Mouse (Mus musculus): ENCODE data around the gene Gpr156. TPM values are rescaled to one million over a fixed set of nuclear protein-coding genes. Genes with fewer than 3 reads are reported as not detected.
A peak's percentile ranks its signal among the peaks of the same experiment; 100 is the strongest.

The Gpr156 gene
- polyA plus RNA-seq, 1 experiment = 0.03 TPM

DNA sequence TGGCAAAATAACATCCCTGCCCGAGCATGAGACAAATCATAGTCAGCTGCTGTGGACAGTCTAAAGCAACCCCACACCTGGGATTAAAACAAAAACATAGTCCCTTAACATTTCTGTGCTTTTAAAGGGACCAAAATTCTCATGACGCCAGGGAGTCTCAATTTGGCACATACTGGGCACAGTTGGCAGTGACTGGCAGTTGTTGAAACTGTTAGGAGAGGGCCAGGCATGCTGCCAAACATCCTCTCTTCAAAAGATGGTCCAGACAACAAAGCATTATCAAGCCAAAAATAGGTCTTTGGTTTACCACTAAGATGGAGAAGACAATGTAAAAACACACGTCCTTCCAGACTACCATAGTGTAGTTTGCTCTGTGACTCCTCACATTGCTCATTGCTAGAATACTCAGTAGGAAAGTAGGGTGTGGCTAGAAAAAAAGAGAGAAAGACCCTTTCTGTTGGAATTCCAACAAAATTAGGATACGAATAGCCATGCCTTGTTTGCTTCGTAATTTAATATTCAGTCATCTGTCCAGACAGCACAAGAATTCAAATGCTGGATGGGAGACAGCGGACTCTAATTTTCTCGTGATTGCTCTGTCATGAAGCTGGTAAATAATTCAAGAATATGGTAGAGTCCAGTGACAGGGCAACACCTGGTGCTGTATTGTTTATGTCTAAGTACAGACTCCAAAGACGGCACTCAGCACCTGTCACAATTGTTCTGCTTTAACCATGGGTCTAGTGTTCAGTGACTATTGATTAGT is 28.9 kb downstream of the Gpr156 start:
- no peak overlapping the region for H3K4me3 ChIP-seq (ENCODE audit: low read depth, low read length)
- H3K4me1 ChIP-seq (ENCODE audit: control insufficient read depth, insufficient read depth, insufficient read length, low read length) = no peaks in the 10 kb centered on the region
- no peaks in the 10 kb centered on the region for H3K36me3 ChIP-seq (ENCODE audit: control insufficient read depth, insufficient read depth, low read length)
- H3K27me3 ChIP-seq (ENCODE audit: control insufficient read depth, insufficient read depth, low read length) = no peaks in the 10 kb centered on the region
- TF ChIP-seq CTCF (IDR thresholded peaks at IDR 0.05; ENCODE audit: extremely low read depth, insufficient read length, insufficient replicate concordance, low read depth, low read length) = no peak
- H3K27ac ChIP-seq (ENCODE audit: insufficient read depth, low read depth, low read length) = no peak overlapping the region
- 76% methylated on average over 8 of the region's 8 CpGs for WGBS

- Histone ChIP-seq H3K4me1 (ENCODE audit: control insufficient read depth, insufficient read depth, insufficient read length, low read length) (no peaks in the 10 kb centered on the region), H3K4me3 (ENCODE audit: low read depth, low read length) (no peak overlapping the region), H3K27me3 (ENCODE audit: control insufficient read depth, insufficient read depth, low read length) (no peaks in the 10 kb centered on the region), H3K27ac (ENCODE audit: insufficient read depth, low read depth, low read length) (no peak overlapping the region), H3K36me3 (ENCODE audit: control insufficient read depth, insufficient read depth, low read length) (no peaks in the 10 kb centered on the region)
- peak; percentile 89; the same call in 1 of the 2 replicates for TF ChIP-seq CTCF (IDR thresholded peaks at IDR 0.05; ENCODE audit: extremely low read depth, insufficient read length, insufficient replicate concordance, low read depth, low read length)
- TF ChIP-seq POLR2A (IDR thresholded peaks at IDR 0.05; ENCODE audit: low read depth, low read length) = no peak
- WGBS = 28% methylated on average over 5 of the region's 5 CpGs
Observed at GRCm38 (mm10) chr16:37947160-37947559, 30.9 kb downstream of the Gpr156 start.

- H3K27me3 ChIP-seq (ENCODE audit: control insufficient read depth, insufficient read depth, low read length) = no peaks in the 10 kb centered on the region
- H3K4me3 ChIP-seq (ENCODE audit: low read depth, low read length) = no peak overlapping the region
- no peak for TF ChIP-seq CTCF (IDR thresholded peaks at IDR 0.05; ENCODE audit: extremely low read depth, insufficient read length, insufficient replicate concordance, low read depth, low read length)
- TF ChIP-seq POLR2A (IDR thresholded peaks at IDR 0.05; ENCODE audit: low read depth, low read length) = no peak
- H3K27ac ChIP-seq (ENCODE audit: insufficient read depth, low read depth, low read length) = no peak overlapping the region
- H3K4me1 ChIP-seq (ENCODE audit: control insufficient read depth, insufficient read depth, insufficient read length, low read length) = no peaks in the 10 kb centered on the region
- 80% methylated on average over 4 of the region's 4 CpGs for WGBS
- no peaks in the 10 kb centered on the region for H3K36me3 ChIP-seq (ENCODE audit: control insufficient read depth, insufficient read depth, low read length)
Observed at GRCm38 (mm10) chr16:37948365-37948764, 32.1 kb downstream of the Gpr156 start.

- no peak overlapping the region for H3K27ac ChIP-seq (ENCODE audit: insufficient read depth, low read depth, low read length)
- TF ChIP-seq POLR2A (IDR thresholded peaks at IDR 0.05; ENCODE audit: low read depth, low read length) = no peak
- no peak for TF ChIP-seq CTCF (IDR thresholded peaks at IDR 0.05; ENCODE audit: extremely low read depth, insufficient read length, insufficient replicate concordance, low read depth, low read length)
- H3K27me3 ChIP-seq (ENCODE audit: control insufficient read depth, insufficient read depth, low read length) = no peaks in the 10 kb centered on the region
- no peak overlapping the region for H3K4me3 ChIP-seq (ENCODE audit: low read depth, low read length)
- no peaks in the 10 kb centered on the region for H3K36me3 ChIP-seq (ENCODE audit: control insufficient read depth, insufficient read depth, low read length)
- peaks cover 7% of the 10 kb centered on the region; the same call in 1 of the 2 replicates for H3K4me1 ChIP-seq (ENCODE audit: control insufficient read depth, insufficient read depth, insufficient read length, low read length)
Observed at GRCm38 (mm10) chr16:37951171-37951570, 34.9 kb downstream of the Gpr156 start.

DNA sequence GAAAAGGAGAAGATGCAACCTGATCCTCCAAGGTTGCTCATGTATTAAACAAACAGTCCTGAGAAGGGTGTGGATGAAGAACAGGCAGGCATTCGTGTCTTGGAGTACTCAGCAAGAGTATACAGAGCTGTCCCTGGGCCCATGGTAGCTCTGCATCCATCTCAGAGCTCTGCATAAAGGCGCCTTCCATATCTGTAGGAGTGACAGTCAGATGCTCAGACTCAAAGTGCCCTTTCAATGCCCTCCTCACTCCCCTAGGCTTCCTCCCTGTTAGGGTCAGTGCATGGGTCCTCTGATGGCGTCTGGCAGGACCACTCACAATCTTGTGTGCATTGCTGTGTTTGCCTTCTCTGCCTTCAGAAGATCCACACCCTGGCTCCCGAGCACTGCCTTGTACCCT is 36.9 kb downstream of the Gpr156 start:
- TF ChIP-seq CTCF (IDR thresholded peaks at IDR 0.05; ENCODE audit: extremely low read depth, insufficient read length, insufficient replicate concordance, low read depth, low read length) (no peak), POLR2A (IDR thresholded peaks at IDR 0.05; ENCODE audit: low read depth, low read length) (no peak)
- no peak overlapping the region for H3K4me3 ChIP-seq (ENCODE audit: low read depth, low read length)
- 80% methylated on average over 4 of the region's 4 CpGs for WGBS
- H3K4me1 ChIP-seq (ENCODE audit: control insufficient read depth, insufficient read depth, insufficient read length, low read length) = peaks cover 10% of the 10 kb centered on the region; the same call in 1 of the 2 replicates
- H3K36me3 ChIP-seq (ENCODE audit: control insufficient read depth, insufficient read depth, low read length) = no peaks in the 10 kb centered on the region
- H3K27ac ChIP-seq (ENCODE audit: insufficient read depth, low read depth, low read length) = no peak overlapping the region
- no peaks in the 10 kb centered on the region for H3K27me3 ChIP-seq (ENCODE audit: control insufficient read depth, insufficient read depth, low read length)

DNA sequence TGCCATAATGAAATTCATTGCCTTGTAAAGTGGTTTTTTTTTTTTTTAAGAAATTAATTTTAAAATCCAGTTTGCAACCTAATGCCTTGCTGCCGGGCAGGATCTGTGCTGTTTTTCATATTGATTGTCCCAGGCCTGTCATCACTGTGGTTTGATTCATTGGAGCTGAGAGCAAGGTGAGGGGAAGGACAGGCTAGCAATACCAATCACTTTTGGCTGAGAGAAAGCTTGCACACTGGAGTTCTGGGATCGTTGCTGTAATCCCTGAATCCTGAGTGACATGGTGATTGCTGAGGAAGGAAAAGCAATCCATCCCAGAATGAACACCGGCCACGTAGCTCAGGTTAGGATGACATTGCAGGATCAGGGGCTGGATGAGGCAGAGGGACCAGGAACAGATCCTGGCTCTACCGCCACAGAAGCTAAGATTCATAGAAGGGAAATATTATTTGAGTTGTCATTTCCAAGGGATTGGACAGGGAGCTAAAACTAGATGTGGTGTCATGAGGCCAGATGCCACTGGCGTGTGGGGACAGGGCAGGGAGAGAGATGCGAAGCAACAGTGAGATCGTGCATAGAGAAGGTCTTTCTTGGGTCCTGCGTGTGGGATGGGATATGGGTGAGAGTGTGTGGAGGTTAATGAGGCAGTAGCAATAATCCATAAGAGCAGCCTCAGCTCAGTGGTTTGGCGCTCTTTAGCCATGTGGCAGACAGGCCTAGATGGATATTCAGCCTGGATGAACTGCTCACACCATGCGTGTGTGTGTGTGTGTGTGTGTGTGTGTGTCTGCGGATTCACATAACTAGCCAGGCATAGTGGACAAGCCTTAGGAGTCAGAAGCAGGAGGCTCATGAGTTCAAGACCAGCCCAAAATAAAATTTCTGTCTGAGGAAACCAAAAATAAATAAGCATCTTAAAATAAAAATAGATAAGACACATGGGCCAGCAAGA is 38.0 kb downstream of the Gpr156 start:
- H3K27ac ChIP-seq (ENCODE audit: insufficient read depth, low read depth, low read length) = no peak overlapping the region
- no peaks in the 10 kb centered on the region for H3K27me3 ChIP-seq (ENCODE audit: control insufficient read depth, insufficient read depth, low read length)
- 85% methylated on average over 12 of the region's 12 CpGs for WGBS
- H3K36me3 ChIP-seq (ENCODE audit: control insufficient read depth, insufficient read depth, low read length) = no peaks in the 10 kb centered on the region
- no peak for TF ChIP-seq CTCF (IDR thresholded peaks at IDR 0.05; ENCODE audit: extremely low read depth, insufficient read length, insufficient replicate concordance, low read depth, low read length)
- no peak for TF ChIP-seq POLR2A (IDR thresholded peaks at IDR 0.05; ENCODE audit: low read depth, low read length)
- no peak overlapping the region for H3K4me3 ChIP-seq (ENCODE audit: low read depth, low read length)
- H3K4me1 ChIP-seq (ENCODE audit: control insufficient read depth, insufficient read depth, insufficient read length, low read length) = peaks cover 10% of the 10 kb centered on the region; the same call in 1 of the 2 replicates

All from small intestine, adult 2 months (tissue).